Comparison of ENCODE assay signal across 18 mouse cellular contexts in the genomic region with DNA sequence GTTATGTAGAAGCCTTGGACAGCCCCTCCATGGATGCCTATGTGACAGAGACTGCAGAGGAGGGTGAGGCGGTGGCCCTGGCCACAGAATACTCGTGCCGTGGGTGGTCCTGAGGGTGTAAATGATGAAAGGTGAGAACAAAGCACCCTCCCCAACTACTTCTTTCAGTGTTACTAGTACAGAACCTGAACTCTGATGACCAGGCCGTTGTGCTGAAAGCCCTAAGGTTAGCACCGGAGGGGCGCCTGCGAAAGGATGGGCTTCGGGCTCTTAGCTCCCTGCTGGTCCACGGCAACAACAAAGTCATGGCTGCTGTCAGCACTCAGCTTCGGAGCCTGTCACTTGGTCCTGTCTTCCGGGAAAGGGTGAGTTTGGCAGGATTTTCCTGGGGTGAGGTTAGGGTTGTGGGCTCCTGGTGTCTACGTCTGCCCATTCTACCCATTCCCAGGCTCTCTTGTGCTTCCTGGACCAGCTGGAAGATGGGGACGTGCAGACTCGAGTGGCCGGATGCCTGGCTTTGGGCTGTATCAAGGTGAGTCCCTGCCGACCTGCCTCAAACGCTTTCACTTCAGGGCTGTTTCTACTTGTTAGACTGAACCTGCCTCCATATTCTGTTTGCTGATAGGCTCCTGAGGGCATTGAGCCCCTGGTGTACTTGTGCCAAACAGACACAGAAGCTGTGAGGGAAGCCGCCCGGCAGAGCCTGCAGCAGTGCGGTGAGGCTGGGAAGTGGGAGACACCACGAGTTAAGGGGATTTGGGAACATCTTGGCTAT. TPM values are rescaled to one million over a fixed set of nuclear protein-coding genes. Genes with fewer than 3 reads are reported as not detected.
DNase-seq lines count a peak whose midpoint lies in the region; ATAC-seq and TF ChIP-seq lines count a peak whose summit lies in the region.
"Had no signal": no experiment of that assay in that cellular context is flagged by ENCODE, and none has a peak within 500 bp of the region (broad histone marks: within the 10 kb centered on the region; RNA-seq: fewer than 3 reads in every experiment).

No protein-coding gene starts in this region.

- H3K27me3 ChIP-seq in heart, embryonic 12.5 days (replicated peaks), result no peaks in the 10 kb centered on the region
- no peaks in the 10 kb centered on the region for H3K27me3 ChIP-seq in hindbrain, embryonic 14.5 days (ENCODE audit: control insufficient read depth, insufficient read depth, low read length)
- H3K27me3 ChIP-seq in hindbrain, postnatal 0 days (ENCODE audit: insufficient read depth, low read length), result no peaks in the 10 kb centered on the region
- H3K27me3 ChIP-seq: midbrain, embryonic 12.5 days had no signal

- DNase-seq in heart, postnatal 4 days, result no peak
- no peak for DNase-seq in left cerebral cortex, adult 2 months (ENCODE audit: extremely low spot score in 1 of 2, low spot score in 2 of 2)
- DNase-seq in left cerebral cortex, adult 9 months (ENCODE audit: low spot score in 2 of 2), result no peak
- no peak for DNase-seq in hindbrain, embryonic 14.5 days (ENCODE audit: low spot score)
- no peak for DNase-seq in hindbrain, postnatal 0 days (ENCODE audit: low spot score)
- no peak for DNase-seq in gastrocnemius, postnatal 25 days
- DNase-seq in cerebellum, postnatal 14 days, result no peak
- DNase-seq: heart, postnatal 14 days; kidney, adult 2 months; kidney, postnatal 4 days; liver; lung, adult 2 months; lung, postnatal 4 days had no signal

- WGBS in heart, embryonic 12.5 days, result 88% methylated on average over 21 of the region's 21 CpGs
- 91% methylated on average over 21 of the region's 21 CpGs for WGBS in hindbrain, embryonic 14.5 days
- WGBS in hindbrain, postnatal 0 days, result 84% methylated on average over 21 of the region's 21 CpGs

- intact Hi-C loops in left cerebral cortex, adult 2 months (cut with DNase I), result loop anchor here (5.0 kb wide), 1 partner anchor 71 kb away; no protein-coding TSS in a partner anchor

- no peak for TF ChIP-seq CTCF in left cerebral cortex, adult 2 months (IDR thresholded peaks at IDR 0.05)
- TF ChIP-seq CTCF in hindbrain, postnatal 0 days (IDR thresholded peaks at IDR 0.05; ENCODE audit: low read depth), result no peak

- H3K36me3 ChIP-seq in heart, embryonic 12.5 days, result peaks cover 82% of the 10 kb centered on the region
- peaks cover 77% of the 10 kb centered on the region for H3K36me3 ChIP-seq in hindbrain, embryonic 14.5 days (replicated peaks; ENCODE audit: control insufficient read depth, insufficient read depth)
- peaks cover 57% of the 10 kb centered on the region for H3K36me3 ChIP-seq in hindbrain, postnatal 0 days (ENCODE audit: insufficient read depth, low read length)

- H3K9ac ChIP-seq in heart, embryonic 12.5 days, result 0 out of 2 replicates have a peak overlapping the region, but pooled peaks have one; percentile 13
- H3K9ac ChIP-seq in hindbrain, embryonic 14.5 days, result no peak overlapping the region
- H3K9ac ChIP-seq in hindbrain, postnatal 0 days (replicated peaks; ENCODE audit: low read length), result no peak overlapping the region
- H3K9ac ChIP-seq: midbrain, embryonic 12.5 days had no signal

- no peaks in the 10 kb centered on the region for H3K9me3 ChIP-seq in heart, embryonic 12.5 days (replicated peaks)
- H3K9me3 ChIP-seq in hindbrain, embryonic 14.5 days (ENCODE audit: control insufficient read depth, low read length), result no peaks in the 10 kb centered on the region
- no peaks in the 10 kb centered on the region for H3K9me3 ChIP-seq in hindbrain, postnatal 0 days (ENCODE audit: low read length)
- H3K9me3 ChIP-seq: G1E; midbrain, embryonic 12.5 days had no signal

- H3K27ac ChIP-seq in heart, embryonic 12.5 days (ENCODE audit: poor library complexity, severe bottlenecking), result no peak overlapping the region
- peak overlapping the region; percentile 90 for H3K27ac ChIP-seq in left cerebral cortex, adult 2 months
- peak overlapping the region; percentile 60; the same call in 1 of the 2 replicates for H3K27ac ChIP-seq in hindbrain, embryonic 14.5 days
- peak overlapping the region; percentile 65 for H3K27ac ChIP-seq in hindbrain, postnatal 0 days

- H3K4me2 ChIP-seq in heart, embryonic 12.5 days, result no peak overlapping the region
- no peak overlapping the region for H3K4me2 ChIP-seq in hindbrain, embryonic 14.5 days (replicated peaks)
- H3K4me2 ChIP-seq in hindbrain, postnatal 0 days (ENCODE audit: low read depth, low read length), result no peak overlapping the region
- H3K4me2 ChIP-seq: midbrain, embryonic 12.5 days had no signal

- H3K4me3 ChIP-seq in heart, embryonic 12.5 days, result no peak overlapping the region
- no peak overlapping the region for H3K4me3 ChIP-seq in left cerebral cortex, adult 2 months
- H3K4me3 ChIP-seq in hindbrain, embryonic 14.5 days (replicated peaks; ENCODE audit: low read length), result no peak overlapping the region
- no peak overlapping the region for H3K4me3 ChIP-seq in hindbrain, postnatal 0 days (ENCODE audit: low read length)
- H3K4me3 ChIP-seq: midbrain, embryonic 12.5 days had no signal

- H3K4me1 ChIP-seq in heart, embryonic 12.5 days (replicated peaks), result peaks cover 29% of the 10 kb centered on the region
- 0 out of 2 replicates have a peak, but pooled peaks cover 7% of the 10 kb centered on the region for H3K4me1 ChIP-seq in hindbrain, embryonic 14.5 days (replicated peaks; ENCODE audit: control insufficient read depth, insufficient read depth, low read length)
- H3K4me1 ChIP-seq in hindbrain, postnatal 0 days (ENCODE audit: insufficient read depth, low read length), result no peaks in the 10 kb centered on the region

- no peak for ATAC-seq in heart, embryonic 12.5 days (ENCODE audit: insufficient number of reproducible peaks, low FRiP score)
- no peak for ATAC-seq in hindbrain, embryonic 14.5 days (ENCODE audit: low FRiP score)
- no peak for ATAC-seq in hindbrain, postnatal 0 days

RNA-seq across cellular contexts. Expression of gene Ctcf, which starts 15.2 kb away (rescaled TPM):
- 66.1 and 75.9 TPM in 2 replicates for polyA plus RNA-seq in heart, embryonic 12.5 days (2016; fragmentation: Nextera tagmentation; extraction: Ambion mirVana)
- total RNA-seq in heart, postnatal 4 days (2021), result 10 to 100 TPM; 59.1 to 63.2 TPM
- total RNA-seq in left cerebral cortex, adult 2 months (2021), result 10 to 100 TPM; 67.4 to 70.2 TPM
- 76.9 and 79.1 TPM in 2 replicates for polyA plus RNA-seq in hindbrain, embryonic 14.5 days (2014; fragmentation: Nextera tagmentation; extraction: Ambion mirVana)
- 27.4 and 35.9 TPM in 2 replicates for total RNA-seq in hindbrain, postnatal 0 days (2014; rRNA removed)
- 87.4 and 88.1 TPM in 2 replicates for polyA plus RNA-seq in hindbrain, postnatal 0 days (2015; fragmentation: Nextera tagmentation; extraction: Ambion mirVana)
- total RNA-seq in gastrocnemius, postnatal 25 days (2021), result 10 to 100 TPM; 29.2 to 29.6 TPM

RNA-seq across cellular contexts. Expression of gene Agrp, which starts 16.1 kb away (rescaled TPM):
- 0.51 and 0.64 TPM in 2 replicates for polyA plus RNA-seq in heart, embryonic 12.5 days (2016; fragmentation: Nextera tagmentation; extraction: Ambion mirVana)
- not detected for total RNA-seq in heart, postnatal 4 days (2021)
- total RNA-seq in left cerebral cortex, adult 2 months (2021), result not detected
- 0.84 TPM in 1 of 2 replicates, not detected in the other for polyA plus RNA-seq in hindbrain, embryonic 14.5 days (2014; fragmentation: Nextera tagmentation; extraction: Ambion mirVana)
- 2.1 TPM in 1 of 2 replicates, not detected in the other for total RNA-seq in hindbrain, postnatal 0 days (2014; rRNA removed)
- polyA plus RNA-seq in hindbrain, postnatal 0 days (2015; fragmentation: Nextera tagmentation; extraction: Ambion mirVana), result 1.3 and 1.4 TPM in 2 replicates
- 1 to 10 TPM in 1 of 2 experiments, not detected in 1; 1.7 TPM for total RNA-seq in gastrocnemius, postnatal 25 days (2021)
- total RNA-seq: G1E; granulocyte monocyte progenitor cell, adult 5-6 weeks; heart, postnatal 14 days; left cerebral cortex, postnatal 10 days had no signal
- polyA plus RNA-seq: G1E had no signal

RNA-seq across cellular contexts. Expression of gene Ripor1, which starts 16.1 kb away (rescaled TPM):
- polyA plus RNA-seq in heart, embryonic 12.5 days (2016; fragmentation: Nextera tagmentation; extraction: Ambion mirVana), result 32.8 and 33.4 TPM in 2 replicates
- total RNA-seq in heart, postnatal 4 days (2021), result 10 to 100 TPM; 51.1 to 51.5 TPM
- 10 to 100 TPM; 81.0 to 91.4 TPM for total RNA-seq in left cerebral cortex, adult 2 months (2021)
- 30.6 and 32.6 TPM in 2 replicates for polyA plus RNA-seq in hindbrain, embryonic 14.5 days (2014; fragmentation: Nextera tagmentation; extraction: Ambion mirVana)
- 14.4 and 15.1 TPM in 2 replicates for total RNA-seq in hindbrain, postnatal 0 days (2014; rRNA removed)
- polyA plus RNA-seq in hindbrain, postnatal 0 days (2015; fragmentation: Nextera tagmentation; extraction: Ambion mirVana), result 23.5 and 28.7 TPM in 2 replicates
- 10 to 100 TPM; 15.5 to 19.6 TPM for total RNA-seq in gastrocnemius, postnatal 25 days (2021)

RNA-seq across cellular contexts. Expression of gene Atp6v0d1, which starts 55.3 kb away (rescaled TPM):
- 51.4 and 52.9 TPM in 2 replicates for polyA plus RNA-seq in heart, embryonic 12.5 days (2016; fragmentation: Nextera tagmentation; extraction: Ambion mirVana)
- total RNA-seq in heart, postnatal 4 days (2021), result 10 to 100 TPM; 58.2 to 59.5 TPM
- total RNA-seq in left cerebral cortex, adult 2 months (2021), result 100 to 1,000 TPM; 288 to 319 TPM
- polyA plus RNA-seq in hindbrain, embryonic 14.5 days (2014; fragmentation: Nextera tagmentation; extraction: Ambion mirVana), result 231 and 245 TPM in 2 replicates
- total RNA-seq in hindbrain, postnatal 0 days (2014; rRNA removed), result 231 and 249 TPM in 2 replicates
- 271 and 289 TPM in 2 replicates for polyA plus RNA-seq in hindbrain, postnatal 0 days (2015; fragmentation: Nextera tagmentation; extraction: Ambion mirVana)
- 10 to 100 TPM; 41.7 to 45.1 TPM for total RNA-seq in gastrocnemius, postnatal 25 days (2021)
